Mouse (Mus musculus) yolk sac, embryonic 10.5 days (tissue): Measurements from ENCODE around the gene Tmprss6.
A peak's percentile ranks its signal among the peaks of the same experiment; 100 is the strongest.

ENCODE experiments used
- DNase-seq: peaks from one replicate; pipeline ENCODE4 v3.0.0-alpha.2; 2017; ENCODE audit warnings: low spot score

Gene Tmprss6

GRCm38 (mm10) chr15:78482518-78482917 lies 14.1 kb upstream of the Tmprss6 start:
- no peak for DNase-seq

- DNase-seq, result no peak
These were observed 13.1 kb upstream of the Tmprss6 start for GRCm38 (mm10) chr15:78481448-78482000.

- DNase-seq, result no peak
These were observed 12.6 kb upstream of the Tmprss6 start for GRCm38 (mm10) chr15:78480991-78481390.

- no peak for DNase-seq
These were observed 11.7 kb upstream of the Tmprss6 start for GRCm38 (mm10) chr15:78480111-78480510.

GRCm38 (mm10) chr15:78479470-78479869 lies 11.0 kb upstream of the Tmprss6 start:
- no peak for DNase-seq

- DNase-seq, result no peak
These were observed 9.6 kb upstream of the Tmprss6 start for GRCm38 (mm10) chr15:78478073-78478472.

- DNase-seq, result no peak
These were observed 8.4 kb upstream of the Tmprss6 start for GRCm38 (mm10) chr15:78476878-78477277.

- no peak for DNase-seq
These were observed 7.2 kb upstream of the Tmprss6 start for GRCm38 (mm10) chr15:78475604-78476031.

GRCm38 (mm10) chr15:78473442-78473841 lies 5.0 kb upstream of the Tmprss6 start:
- no peak for DNase-seq

- no peak for DNase-seq
These were observed 3.5 kb upstream of the Tmprss6 start for GRCm38 (mm10) chr15:78471902-78472301.

- DNase-seq, result no peak
These were observed 2.3 kb upstream of the Tmprss6 start for GRCm38 (mm10) chr15:78470495-78471276.

GRCm38 (mm10) chr15:78467570-78467969 lies 864 bp downstream of the Tmprss6 start:
- no peak for DNase-seq

- no peak for DNase-seq
These were observed 1.6 kb downstream of the Tmprss6 start for GRCm38 (mm10) chr15:78466809-78467208.

- DNase-seq, result no peak
These were observed 5.5 kb downstream of the Tmprss6 start for GRCm38 (mm10) chr15:78462981-78463380.

GRCm38 (mm10) chr15:78457193-78457592 lies 11.2 kb downstream of the Tmprss6 start:
- DNase-seq, result no peak

GRCm38 (mm10) chr15:78456051-78456450 lies 12.4 kb downstream of the Tmprss6 start:
- DNase-seq, result no peak

- no peak for DNase-seq
These were observed 13.3 kb downstream of the Tmprss6 start for GRCm38 (mm10) chr15:78455168-78455567.

GRCm38 (mm10) chr15:78452929-78453328 lies 15.5 kb downstream of the Tmprss6 start:
- DNase-seq, result no peak

GRCm38 (mm10) chr15:78451201-78451600 lies 17.2 kb downstream of the Tmprss6 start:
- no peak for DNase-seq

GRCm38 (mm10) chr15:78450419-78450768 lies 18.0 kb downstream of the Tmprss6 start:
- DNase-seq, result no peak

GRCm38 (mm10) chr15:78449694-78450418 lies 18.6 kb downstream of the Tmprss6 start:
- peak; percentile 49 for DNase-seq

- DNase-seq, result peak; percentile 80
These were observed 19.3 kb downstream of the Tmprss6 start for GRCm38 (mm10) chr15:78449131-78449530.
